Mouse (Mus musculus) neural tube, embryonic 15.5 days (tissue): Measurements from ENCODE around the gene Nmnat3. TPM values are rescaled to one million over a fixed set of nuclear protein-coding genes. Genes with fewer than 3 reads are reported as not detected.

Experiments used
- polyA plus RNA-seq: library from polyadenylated mRNA; unstranded; fragments of >200 nt; fragmentation: Nextera tagmentation; extraction: Ambion mirVana; gene quantifications from 2 replicates; pipeline ENCODE4 v1.2.1, GENCODE M21; 2015

Gene Nmnat3
- polyA plus RNA-seq, 1 experiment from 2014 or later, result 2.2 TPM

Other genes with a start within 250 kb of the Nmnat3 start
- 67.5 and 74.8 TPM in 2 replicates for gene Rbp1, start 135.5 kb downstream of the Nmnat3 start, polyA plus RNA-seq
- 1.4 and 1.8 TPM in 2 replicates for gene Rbp2, start 198.7 kb downstream of the Nmnat3 start, polyA plus RNA-seq